Mouse (Mus musculus): ENCODE measurements around the gene Ccsap.

Ccsap gene

DNA sequence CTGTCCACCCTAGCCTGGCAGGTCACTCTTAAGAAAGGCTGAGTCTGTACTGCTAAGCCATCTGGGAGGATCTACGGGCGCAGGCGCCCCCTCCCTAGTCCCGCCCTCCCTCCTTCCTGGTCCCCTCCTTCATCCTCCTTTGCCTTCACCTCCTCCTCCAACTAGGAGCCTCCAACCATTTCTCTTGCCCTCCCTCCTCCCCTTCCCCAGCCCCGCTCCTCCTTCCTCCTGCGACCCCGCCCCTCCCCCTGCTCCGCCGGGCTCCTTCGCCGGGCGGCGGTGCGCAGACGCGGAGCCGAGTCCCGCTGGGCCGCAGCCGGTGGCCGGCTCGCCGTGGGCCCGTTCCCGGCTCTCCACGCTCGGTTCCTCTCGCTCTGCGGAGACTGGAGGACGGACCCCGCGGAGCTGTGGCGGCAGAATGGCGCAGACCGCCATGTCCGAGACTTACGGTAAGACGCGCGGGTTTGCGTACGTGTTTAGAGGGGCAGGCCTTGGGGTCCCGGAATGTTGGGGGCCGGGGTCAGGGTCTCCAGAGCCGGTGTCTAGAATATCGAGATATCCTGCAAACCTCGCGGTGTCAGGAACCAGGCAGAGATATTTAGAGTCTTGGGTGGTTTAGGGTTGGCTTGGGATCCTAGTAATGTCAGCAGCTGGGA lies 54.2 kb downstream of the Ccsap start, which contains the start of gene Rab4a:
Rab4a (plus strand) TSS at position 268 of the 656 bp plus-strand sequence.
- peak; percentile 81 to 88 for DNase-seq (ENCODE audit: low spot score in 2 of 2)

DNA sequence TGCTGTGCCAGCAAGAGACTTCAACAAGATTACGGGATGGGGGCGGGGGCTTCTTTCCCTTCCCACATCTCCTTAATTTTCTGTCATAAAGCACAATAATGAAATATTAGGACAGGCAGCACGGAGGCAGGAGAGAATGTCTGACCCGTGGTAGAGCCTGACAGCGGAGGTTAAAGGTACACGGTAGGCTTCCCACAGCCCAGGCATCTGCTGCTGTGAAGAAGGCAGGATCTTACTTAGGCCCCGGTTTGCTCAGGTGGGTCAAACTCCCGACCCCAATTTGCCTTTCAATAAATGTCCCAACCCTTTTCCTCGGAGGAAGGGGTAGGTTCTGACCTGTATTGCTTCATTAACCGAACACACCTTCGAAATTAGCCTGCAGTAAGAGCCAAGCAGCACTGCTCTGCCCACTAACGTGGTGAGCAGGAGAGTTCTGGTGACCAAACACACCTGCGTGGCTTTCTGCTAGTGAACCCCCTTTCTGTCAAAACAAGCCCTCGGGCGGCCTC lies 54.7 kb downstream of the Ccsap start:
- DNase-seq (ENCODE audit: low spot score in 2 of 2): no peak

DNA sequence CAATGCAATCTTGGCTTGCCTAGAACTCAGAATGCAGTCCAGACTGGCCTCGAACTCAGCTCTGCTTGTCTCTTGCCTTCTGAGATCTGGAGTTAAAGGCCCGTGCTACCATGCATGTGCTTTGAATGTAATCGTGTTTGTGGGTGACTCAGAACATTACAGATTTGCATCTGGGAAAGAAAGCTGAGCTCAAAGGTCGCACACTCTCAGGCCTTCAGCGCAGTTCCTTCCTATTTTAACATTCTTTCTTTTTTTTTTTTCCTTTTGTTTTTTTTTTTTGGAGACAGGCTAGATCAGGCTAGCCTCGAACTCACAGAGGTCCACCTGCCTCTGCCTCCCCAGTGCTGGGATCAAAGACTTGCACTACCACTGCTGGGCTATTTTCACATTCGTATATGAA lies 55.4 kb downstream of the Ccsap start:
- no peak for DNase-seq (ENCODE audit: low spot score in 2 of 2)

- DNase-seq (ENCODE audit: low spot score in 2 of 2): no peak
Observed at GRCm38 (mm10) chr8:123803639-123804038, 56.4 kb downstream of the Ccsap start.

GRCm38 (mm10) chr8:123801538-123801937 lies 58.5 kb downstream of the Ccsap start:
- no peak for DNase-seq (ENCODE audit: low spot score in 2 of 2)

- DNase-seq (ENCODE audit: low spot score in 2 of 2): no peak
Observed at GRCm38 (mm10) chr8:123800867-123801266, 59.1 kb downstream of the Ccsap start.

DNA sequence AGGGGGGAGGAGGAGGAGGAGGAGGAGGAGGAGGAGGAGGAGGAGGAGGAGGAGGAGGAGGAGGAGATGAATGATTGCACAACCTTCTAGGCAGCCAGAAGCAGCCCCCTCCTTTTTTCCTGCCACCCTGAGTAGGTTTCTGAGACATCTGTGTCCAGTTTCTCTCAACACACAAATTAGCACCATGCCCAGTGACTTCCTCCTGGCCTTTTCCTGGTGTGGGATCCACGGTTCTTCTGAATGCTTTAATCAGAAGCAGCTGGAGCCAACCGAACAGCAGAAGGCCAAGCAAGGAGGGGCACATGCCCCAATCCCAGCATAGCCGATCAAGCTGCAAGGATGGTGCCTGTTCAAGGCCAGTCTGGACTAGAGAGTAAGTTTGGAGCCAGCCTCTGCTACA lies 60.1 kb downstream of the Ccsap start:
- DNase-seq (ENCODE audit: low spot score in 2 of 2): no peak

DNA sequence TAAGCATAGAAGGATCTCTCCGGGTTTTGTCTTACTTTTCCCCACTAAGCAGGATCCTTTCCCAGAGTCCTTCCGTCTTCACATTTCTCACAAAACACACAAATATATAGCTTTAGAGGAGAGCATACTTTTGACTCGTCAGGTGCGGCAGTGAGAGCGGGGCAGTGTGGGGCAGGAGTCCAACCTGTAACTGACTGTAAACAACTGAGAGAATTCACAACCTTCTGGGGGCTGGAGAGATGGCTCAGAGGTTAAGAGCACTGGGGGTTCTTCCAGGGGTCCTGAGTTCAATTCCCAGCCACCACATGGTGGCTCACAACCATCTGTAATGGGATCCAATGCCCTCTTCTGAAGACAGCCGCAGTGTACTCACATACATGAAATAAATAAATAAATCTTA lies 60.6 kb downstream of the Ccsap start:
- DNase-seq (ENCODE audit: low spot score in 2 of 2): no peak

GRCm38 (mm10) chr8:123797928-123798327 lies 62.1 kb downstream of the Ccsap start:
- no peak for DNase-seq (ENCODE audit: low spot score in 2 of 2)

DNA sequence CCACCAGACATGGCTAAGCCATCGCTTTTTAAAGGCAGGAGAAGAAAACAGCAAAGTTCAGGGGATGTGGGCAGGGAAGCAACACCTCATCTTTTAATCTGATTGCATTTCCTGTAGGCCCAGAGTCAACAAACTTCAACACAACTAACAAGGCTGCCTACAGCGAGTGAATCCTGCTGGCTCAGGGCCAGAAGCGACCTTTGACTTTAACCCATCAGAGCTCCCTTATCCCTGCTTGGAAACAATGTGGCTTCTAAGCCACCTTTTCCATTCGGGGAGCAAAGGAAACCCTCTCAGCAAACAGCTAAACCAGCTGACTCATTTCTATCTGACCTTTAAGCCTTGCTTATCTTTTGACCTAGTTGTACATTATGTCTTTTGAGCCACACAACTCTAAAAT lies 63.3 kb downstream of the Ccsap start:
- no peak for DNase-seq (ENCODE audit: low spot score in 2 of 2)

GRCm38 (mm10) chr8:123794766-123795165 lies 65.2 kb downstream of the Ccsap start:
- DNase-seq (ENCODE audit: low spot score in 2 of 2): no peak

- no peak for DNase-seq (ENCODE audit: low spot score in 2 of 2)
Observed at GRCm38 (mm10) chr8:123793900-123794299, 66.1 kb downstream of the Ccsap start.

DNA sequence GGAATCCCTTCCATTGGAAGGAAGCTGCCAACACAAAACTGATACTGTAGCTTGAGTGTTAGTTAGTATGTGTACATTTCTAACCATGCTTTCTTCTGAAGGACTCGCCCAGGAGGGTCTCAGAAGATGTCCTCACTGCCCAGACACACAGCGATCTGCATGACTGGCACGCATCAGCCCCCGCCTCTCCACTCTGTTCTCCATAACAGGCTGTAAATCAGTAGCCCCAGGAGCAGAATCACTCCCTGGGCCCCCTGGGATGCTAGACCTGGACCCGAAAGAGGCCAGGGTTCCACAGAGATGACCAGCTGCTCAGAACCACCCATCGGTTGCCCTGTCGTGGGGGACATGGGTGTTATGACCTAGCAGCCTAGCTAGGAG lies 68.2 kb downstream of the Ccsap start:
- no peak for DNase-seq (ENCODE audit: low spot score in 2 of 2)

- no peak for DNase-seq (ENCODE audit: low spot score in 2 of 2)
Observed at GRCm38 (mm10) chr8:123791101-123791844, 68.7 kb downstream of the Ccsap start.
